Mouse (Mus musculus): ENCODE measurements around the gene Med23.

- TF ChIP-seq CTCF (IDR thresholded peaks at IDR 0.05; ENCODE audit: extremely low read depth, insufficient read length, insufficient replicate concordance, low read depth, low read length) (no peak), POLR2A (IDR thresholded peaks at IDR 0.05; ENCODE audit: low read depth, low read length) (no peak)
Observed at GRCm38 (mm10) chr10:24841998-24842397, 27.8 kb upstream of the Med23 start.

Data from small intestine, adult 2 months (tissue).